Mouse (Mus musculus): Measurements from ENCODE around the gene Spry1.

- TF ChIP-seq CTCF (IDR thresholded peaks at IDR 0.05; ENCODE audit: low read depth) (no peak), EP300 (IDR thresholded peaks at IDR 0.05; ENCODE audit: low read depth) (no peak)
Observed at GRCm38 (mm10) chr3:37646221-37646620, 6.5 kb downstream of the Spry1 start.
